Mouse (Mus musculus) neural tube, embryonic 12.5 days (tissue): ENCODE measurements around the gene Gm29094. TPM values are rescaled to one million over a fixed set of nuclear protein-coding genes. Genes with fewer than 3 reads are reported as not detected.
A peak's percentile ranks its signal among the peaks of the same experiment; 100 is the strongest.
"Not testable (repeated sequence)": the region's sequence is repeated elsewhere in the genome, so short reads cannot be mapped to it uniquely, and the experiment has no call there.

Experiments
- ATAC-seq: fragments of 200-750 bp; cut with Nextera tagmentation; 2 replicates; pipeline ENCODE4 v1.8.0; 2017; ENCODE audit warnings: low read depth, mild to moderate bottlenecking, moderate TSS enrichment, moderate library complexity; ENCODE audit not compliant: low FRiP score
- H3K27ac ChIP-seq: fragments of 300-500 bp; sonication (generic); 2 replicates; pipeline ENCODE4 v1.5.1; 2016
- H3K27me3 ChIP-seq: fragments of 300-500 bp; sonication (generic); replicated peaks from 2 replicates; pipeline ENCODE4 v1.6.1; 2016; ENCODE audit warnings: mild to moderate bottlenecking
- H3K36me3 ChIP-seq: fragments of 300-500 bp; sonication (generic); 2 replicates; pipeline ENCODE4 v1.6.1; 2016; ENCODE audit warnings: mild to moderate bottlenecking
- H3K4me1 ChIP-seq: fragments of 300-500 bp; sonication (generic); 2 replicates; pipeline ENCODE4 v1.6.1; 2016
- H3K4me2 ChIP-seq: fragments of 300-500 bp; sonication (generic); replicated peaks from 2 replicates; pipeline ENCODE4 v1.6.1; 2016; ENCODE audit warnings: mild to moderate bottlenecking
- H3K4me3 ChIP-seq: fragments of 300-500 bp; sonication (generic); 2 replicates; pipeline ENCODE4 v1.5.1; 2016
- H3K9ac ChIP-seq: fragments of 300-500 bp; sonication (generic); 2 replicates; pipeline ENCODE4 v1.6.1; 2016; ENCODE audit warnings: mild to moderate bottlenecking
- H3K9me3 ChIP-seq: fragments of 300-500 bp; sonication (generic); 2 replicates; pipeline ENCODE4 v1.6.1; 2016; ENCODE audit warnings: mild to moderate bottlenecking
- WGBS: fragments of 180-500 bp; shearing (Covaris S2); methylation state at CpG from one replicate; pipeline ENCODE4 v1.1.7; 2016; 5-methylcytosine and 5-hydroxymethylcytosine counted together
- polyA plus RNA-seq: library from polyadenylated mRNA; unstranded; fragments of >200 nt; fragmentation: Nextera tagmentation; extraction: Ambion mirVana; gene quantifications from 2 replicates; pipeline ENCODE4 v1.2.1, GENCODE M21; 2016

The Gm29094 gene
- polyA plus RNA-seq, 1 experiment from 2014 or later = not detected

DNA sequence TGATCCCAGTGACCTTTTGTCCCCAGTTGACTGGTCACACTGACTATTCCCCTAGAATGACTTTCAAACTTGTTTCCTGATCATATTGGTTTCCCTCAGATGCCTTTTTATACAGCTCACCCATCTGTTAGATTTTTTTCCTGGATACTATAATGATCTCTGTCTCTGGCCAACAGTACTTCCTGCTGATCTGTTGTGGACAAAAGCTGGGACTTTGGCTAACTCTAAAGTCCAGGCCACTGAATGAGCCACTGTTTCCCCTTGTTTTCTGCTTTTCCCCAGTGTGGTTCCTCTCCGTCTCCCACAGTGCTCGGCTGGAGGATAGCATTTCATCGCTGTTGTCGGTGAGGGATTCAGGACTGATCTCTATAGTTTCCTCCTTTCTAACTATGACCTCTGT is 19.0 kb downstream of the Gm29094 start:
- WGBS = 86% methylated on average over 4 of the region's 4 CpGs
- H3K36me3 ChIP-seq, H3K9ac ChIP-seq: not testable (repeated sequence)

DNA sequence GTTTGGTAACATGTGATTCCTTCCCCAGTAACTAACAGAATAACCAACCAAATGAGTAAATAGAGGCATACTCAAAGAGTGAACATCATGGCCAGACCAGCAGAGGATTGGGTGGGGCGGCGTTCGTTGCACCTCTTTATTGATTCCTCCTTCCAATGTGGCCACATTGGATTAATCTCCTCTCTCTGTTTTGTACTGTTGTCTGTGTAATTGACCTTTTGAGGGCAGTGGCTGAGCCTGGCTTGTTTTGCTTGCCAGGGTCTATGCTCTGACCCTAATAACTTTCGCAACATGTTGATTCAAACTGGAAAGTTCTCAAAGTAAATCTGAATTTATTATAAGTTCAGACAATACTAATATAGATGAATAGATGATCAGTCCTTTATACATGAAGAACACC is 20.5 kb downstream of the Gm29094 start:
- H3K9ac ChIP-seq, H3K27me3 ChIP-seq, H3K9me3 ChIP-seq, H3K4me2 ChIP-seq, H3K4me3 ChIP-seq, H3K27ac ChIP-seq, H3K4me1 ChIP-seq, ATAC-seq, H3K36me3 ChIP-seq: not testable (repeated sequence)
- WGBS = 95% methylated on average over 3 of the region's 4 CpGs

More for the DNA sequence above, 19.0 kb downstream of the Gm29094 start:
- not testable (repeated sequence) for H3K4me3 ChIP-seq, H3K9me3 ChIP-seq, ATAC-seq, H3K27ac ChIP-seq, H3K27me3 ChIP-seq, H3K4me2 ChIP-seq, H3K4me1 ChIP-seq

- not testable (repeated sequence) for H3K36me3 ChIP-seq, H3K4me3 ChIP-seq, H3K4me1 ChIP-seq, H3K4me2 ChIP-seq, ATAC-seq, H3K27ac ChIP-seq, H3K27me3 ChIP-seq, H3K9me3 ChIP-seq, H3K9ac ChIP-seq
- WGBS = 94% methylated on average over 6 of the region's 6 CpGs
Measured at GRCm38 (mm10) chr9:89220704-89221287, 21.6 kb downstream of the Gm29094 start.

DNA sequence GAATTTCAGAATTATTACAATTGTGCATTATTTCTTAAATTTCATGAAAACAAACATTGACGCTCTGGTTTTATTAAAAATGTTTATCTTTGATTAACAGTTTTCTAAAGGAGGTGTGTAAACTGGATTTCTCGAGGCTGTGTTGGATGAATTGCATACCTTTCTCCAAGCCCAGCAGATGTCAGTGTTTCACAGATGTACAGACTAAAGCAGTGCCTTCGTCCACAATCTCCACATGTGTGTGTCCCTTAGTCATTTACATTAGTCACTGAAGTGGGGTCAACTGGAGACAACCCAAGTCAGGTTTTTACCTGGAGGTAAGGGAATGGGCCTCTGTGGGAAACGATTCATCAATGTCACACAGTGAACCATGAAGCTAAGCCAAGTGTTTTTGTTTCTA is 26.9 kb downstream of the Gm29094 start:
- H3K9me3 ChIP-seq = no peaks in the 10 kb centered on the region
- 63% methylated on average over 4 of the region's 4 CpGs for WGBS
- H3K4me1 ChIP-seq = no peaks in the 10 kb centered on the region
- H3K4me2 ChIP-seq = no peak overlapping the region
- no peak for ATAC-seq
- H3K4me3 ChIP-seq = no peak overlapping the region
- H3K36me3 ChIP-seq = no peaks in the 10 kb centered on the region
- no peaks in the 10 kb centered on the region for H3K27me3 ChIP-seq
- H3K9ac ChIP-seq = no peak overlapping the region
- no peak overlapping the region for H3K27ac ChIP-seq

- no peak for ATAC-seq
Measured at GRCm38 (mm10) chr9:89228122-89228521, 28.9 kb downstream of the Gm29094 start.

DNA sequence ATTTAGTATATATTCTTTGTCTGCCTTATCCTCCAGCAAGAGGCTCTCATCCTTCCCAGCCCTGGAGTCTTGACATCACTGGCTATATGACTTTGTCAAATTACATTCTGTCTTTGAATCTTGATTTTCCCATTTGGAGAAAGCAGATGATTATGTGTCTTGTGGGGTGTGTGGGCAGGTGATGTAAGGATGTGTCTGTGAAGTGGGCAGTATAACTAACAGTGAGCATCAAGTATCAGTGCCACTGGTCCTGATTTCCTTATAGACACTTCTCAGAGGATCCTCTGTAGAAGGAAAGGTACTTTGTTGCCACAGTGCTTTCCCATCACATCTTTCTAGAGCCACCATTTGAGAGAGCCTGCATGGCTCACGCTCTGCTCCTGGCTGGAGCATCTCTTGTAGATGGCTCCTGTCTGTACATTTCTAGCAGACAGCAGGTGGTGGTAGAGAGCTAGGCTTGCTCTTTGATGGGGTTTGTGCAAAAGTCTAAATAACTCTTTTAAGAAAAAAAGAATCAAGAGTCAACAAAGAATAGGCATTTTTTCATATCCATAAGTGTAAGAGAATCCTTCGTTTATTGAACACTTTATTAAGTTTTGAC is 31.8 kb downstream of the Gm29094 start:
- H3K9ac ChIP-seq, H3K36me3 ChIP-seq, H3K4me3 ChIP-seq, H3K9me3 ChIP-seq, H3K27ac ChIP-seq, H3K4me1 ChIP-seq, H3K4me2 ChIP-seq, H3K27me3 ChIP-seq: not testable (repeated sequence)
- WGBS = 78% methylated on average over 1 of the region's 2 CpGs
- 0 out of 2 replicates have a peak, but pooled peaks have one; percentile 46 for ATAC-seq

More at GRCm38 (mm10) chr9:89228122-89228521, 28.9 kb downstream of the Gm29094 start:
- no peaks in the 10 kb centered on the region for H3K36me3 ChIP-seq
- H3K27me3 ChIP-seq = no peaks in the 10 kb centered on the region
- no peaks in the 10 kb centered on the region for H3K9me3 ChIP-seq
- no peak overlapping the region for H3K4me3 ChIP-seq
- no peaks in the 10 kb centered on the region for H3K4me1 ChIP-seq
- H3K27ac ChIP-seq = no peak overlapping the region
- no peak overlapping the region for H3K4me2 ChIP-seq
- WGBS = 94% methylated on average over 7 of the region's 7 CpGs
- H3K9ac ChIP-seq = no peak overlapping the region

DNA sequence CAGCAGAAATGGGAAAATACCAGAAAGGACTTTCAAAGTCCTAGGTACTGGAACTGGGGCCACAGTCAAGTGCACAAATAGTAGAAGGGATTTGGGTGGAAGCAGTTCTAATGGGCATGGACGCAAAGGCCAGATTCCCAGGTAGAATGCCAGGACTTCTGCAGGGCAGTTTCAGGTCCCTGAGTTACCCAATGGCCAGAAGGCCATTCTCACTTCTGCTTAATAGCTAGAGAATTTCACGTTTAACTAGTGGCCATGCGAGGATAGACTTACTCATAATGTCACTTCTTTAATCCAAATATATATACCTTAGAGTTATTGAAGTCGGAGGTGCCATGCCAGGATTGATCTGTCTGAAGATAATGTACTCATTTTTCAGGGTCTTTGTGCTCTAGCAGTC is 38.0 kb downstream of the Gm29094 start:
- ATAC-seq, H3K4me3 ChIP-seq, H3K36me3 ChIP-seq, H3K27me3 ChIP-seq, H3K27ac ChIP-seq, H3K4me2 ChIP-seq, H3K9me3 ChIP-seq, H3K9ac ChIP-seq, H3K4me1 ChIP-seq: not testable (repeated sequence)
- WGBS = 85% methylated on average over 4 of the region's 4 CpGs

DNA sequence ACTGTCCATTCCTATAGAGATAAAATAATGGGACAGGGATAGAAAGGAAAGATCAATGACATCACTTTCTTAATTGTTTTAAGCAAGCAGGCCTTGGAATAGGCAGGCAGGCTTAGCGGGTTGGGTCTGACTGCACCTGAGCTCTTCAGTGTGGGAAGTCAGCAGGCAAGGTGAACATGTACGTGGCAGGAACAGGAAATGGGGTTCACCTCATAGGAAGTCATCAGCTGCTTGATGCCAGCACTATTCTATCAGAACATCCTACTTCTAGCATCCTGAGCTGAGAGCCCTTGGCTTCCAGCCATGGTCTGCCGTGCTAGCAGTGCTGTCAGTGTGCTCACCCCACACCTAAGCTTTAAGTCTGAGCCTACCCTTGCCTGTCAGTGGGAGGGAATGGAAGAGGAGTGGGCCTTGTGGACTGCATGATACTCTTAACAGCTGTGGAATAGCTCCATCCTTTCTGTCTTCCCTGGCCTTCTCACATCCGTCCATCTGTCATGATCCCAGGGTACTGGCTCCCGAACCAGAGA is 39.9 kb downstream of the Gm29094 start:
- not testable (repeated sequence) for H3K4me2 ChIP-seq, H3K9ac ChIP-seq, H3K4me3 ChIP-seq, H3K9me3 ChIP-seq, H3K27ac ChIP-seq, H3K4me1 ChIP-seq, ATAC-seq, H3K27me3 ChIP-seq, H3K36me3 ChIP-seq
- WGBS = 77% methylated on average over 5 of the region's 5 CpGs

GRCm38 (mm10) chr9:89240516-89241019 is 41.4 kb downstream of the Gm29094 start:
- not testable (repeated sequence) for H3K9ac ChIP-seq, H3K4me2 ChIP-seq, ATAC-seq, H3K27ac ChIP-seq, H3K27me3 ChIP-seq, H3K9me3 ChIP-seq, H3K4me3 ChIP-seq, H3K4me1 ChIP-seq, H3K36me3 ChIP-seq
- WGBS = 87% methylated on average over 3 of the region's 3 CpGs

DNA sequence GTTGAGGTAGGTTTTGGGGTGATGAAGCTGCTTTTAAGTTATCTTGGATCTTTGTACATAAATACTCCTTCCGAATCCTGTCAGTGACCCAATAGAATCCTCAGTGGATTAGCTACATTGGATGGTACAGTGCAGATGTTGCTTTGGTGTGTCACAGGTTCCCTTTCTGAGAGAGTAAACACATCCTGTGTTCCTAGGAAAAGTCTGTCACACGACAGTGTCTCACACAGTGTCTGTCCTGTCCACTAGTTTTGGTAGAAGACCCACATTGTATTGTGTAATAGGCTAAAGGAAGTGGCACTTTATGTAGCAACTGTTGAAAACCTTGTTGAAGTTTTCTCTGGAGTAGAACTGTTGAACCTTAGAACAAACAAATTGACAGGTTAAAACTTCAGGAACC is 54.2 kb downstream of the Gm29094 start:
- 87% methylated on average over 2 of the region's 2 CpGs for WGBS
- no peaks in the 10 kb centered on the region for H3K36me3 ChIP-seq
- no peaks in the 10 kb centered on the region for H3K4me1 ChIP-seq
- H3K27me3 ChIP-seq = no peaks in the 10 kb centered on the region
- no peaks in the 10 kb centered on the region for H3K9me3 ChIP-seq
- ATAC-seq = no peak
- no peak overlapping the region for H3K27ac ChIP-seq
- no peak overlapping the region for H3K4me3 ChIP-seq
- H3K9ac ChIP-seq = no peak overlapping the region
- no peak overlapping the region for H3K4me2 ChIP-seq

DNA sequence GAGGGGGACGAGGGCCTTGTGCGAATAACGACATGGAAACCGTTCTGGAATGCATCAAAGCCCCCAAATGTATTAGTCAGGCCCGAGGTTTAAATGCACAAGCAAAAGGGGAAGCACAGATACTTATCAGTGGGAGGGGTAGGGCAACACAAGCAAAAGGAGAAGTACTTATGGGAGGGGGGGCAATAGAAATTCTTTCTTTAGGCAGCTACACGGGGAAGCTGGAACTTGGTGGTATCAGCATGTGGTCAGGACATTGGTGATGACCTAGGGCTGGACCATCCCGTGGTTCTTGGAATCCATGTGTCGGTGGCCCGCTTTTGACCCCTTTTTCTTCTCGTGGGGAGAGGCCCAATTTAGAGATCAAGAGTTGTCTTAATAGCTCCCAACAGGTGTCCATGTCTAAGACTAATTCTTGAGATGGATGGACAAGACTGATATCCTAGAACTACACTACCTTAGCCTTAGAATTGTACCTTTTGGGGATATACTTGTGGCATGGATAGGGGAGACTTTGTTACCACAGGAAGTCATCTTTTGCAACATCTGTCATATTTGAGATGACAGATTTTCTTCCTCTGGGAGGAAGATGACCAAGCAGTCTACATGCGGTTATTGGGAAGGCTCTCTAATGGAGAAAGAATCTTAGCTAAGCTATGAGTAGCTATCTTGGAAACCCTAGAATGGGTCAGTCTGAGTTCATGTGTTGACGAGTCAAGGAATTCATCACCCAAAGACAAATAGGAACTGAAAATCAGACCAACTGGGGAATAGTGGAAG is 57.6 kb downstream of the Gm29094 start:
- Histone ChIP-seq H3K9ac (no peak overlapping the region), H3K9me3 (no peaks in the 10 kb centered on the region), H3K4me1 (no peaks in the 10 kb centered on the region), H3K4me2 (no peak overlapping the region), H3K27me3 (no peaks in the 10 kb centered on the region), H3K27ac (no peak overlapping the region), H3K36me3 (no peaks in the 10 kb centered on the region), H3K4me3 (no peak overlapping the region)
- WGBS = 88% methylated on average over 12 of the region's 12 CpGs
- ATAC-seq = no peak

- no peak overlapping the region for H3K27ac ChIP-seq
Measured at GRCm38 (mm10) chr9:89263968-89264367, 64.8 kb downstream of the Gm29094 start.

More at GRCm38 (mm10) chr9:89263968-89264367, 64.8 kb downstream of the Gm29094 start:
- no peaks in the 10 kb centered on the region for H3K27me3 ChIP-seq
- no peak overlapping the region for H3K4me3 ChIP-seq
- H3K9me3 ChIP-seq = no peaks in the 10 kb centered on the region
- ATAC-seq = no peak
- no peaks in the 10 kb centered on the region for H3K4me1 ChIP-seq
- no peaks in the 10 kb centered on the region for H3K36me3 ChIP-seq
- no peak overlapping the region for H3K9ac ChIP-seq
- 91% methylated on average over 3 of the region's 3 CpGs for WGBS
- H3K4me2 ChIP-seq = no peak overlapping the region
